In genomic region chr5:4577179-4577578, GRCm38 (mm10) we compare ENCODE assay signal across 31 mouse cellular contexts.
DNase-seq lines count a peak whose midpoint lies in the region; ATAC-seq and TF ChIP-seq lines count a peak whose summit lies in the region.
"Had no signal": no experiment of that assay in that cellular context is flagged by ENCODE, and none has a peak within 500 bp of the region (broad histone marks: within the 10 kb centered on the region; RNA-seq: fewer than 3 reads in every experiment).

No protein-coding gene starts in this region.

- intact Hi-C loops in heart, adult 2 months (cut with DNase I), result no loop called here

- 67% methylated on average over 6 of the region's 6 CpGs for whole genome bisulfite sequencing in heart, adult 2 months
- WGBS in forebrain, embryonic 14.5 days, result 87% methylated on average over 6 of the region's 6 CpGs
- WGBS in kidney, embryonic 15.5 days, result 92% methylated on average over 6 of the region's 6 CpGs

- no peak overlapping the region for H3K9ac ChIP-seq in heart, adult 2 months (ENCODE audit: low read depth, low read length)
- H3K9ac ChIP-seq in forebrain, embryonic 14.5 days (ENCODE audit: low read length), result no peak overlapping the region
- H3K9ac ChIP-seq in kidney, embryonic 15.5 days, result no peak overlapping the region
- H3K9ac ChIP-seq: embryonic facial prominence, embryonic 12.5 days; embryonic facial prominence, embryonic 15.5 days; forebrain, embryonic 13.5 days; forebrain, postnatal 0 days; heart, embryonic 12.5 days; heart, embryonic 15.5 days; hindbrain, embryonic 13.5 days had no signal

- H3K79me2 ChIP-seq in heart, adult 2 months (replicated peaks; ENCODE audit: control insufficient read depth, insufficient read depth, low read length), result no peaks in the 10 kb centered on the region
- no peaks in the 10 kb centered on the region for H3K79me2 ChIP-seq in myocyte (ENCODE audit: control insufficient read depth, insufficient read depth)

- no peak for TF ChIP-seq POLR2A in heart, adult 2 months (IDR thresholded peaks at IDR 0.05; ENCODE audit: insufficient read depth, low read depth, low read length)
- TF ChIP-seq POLR2A in myocyte (IDR thresholded peaks at IDR 0.05; ENCODE audit: insufficient read length, low read depth), result no peak

- H3ac ChIP-seq in myocyte (ENCODE audit: control insufficient read depth, insufficient read length), result no peak overlapping the region

- H3K4me1 ChIP-seq in heart, adult 2 months (ENCODE audit: control insufficient read depth, insufficient read depth, low read length), result no peaks in the 10 kb centered on the region
- H3K4me1 ChIP-seq in forebrain, embryonic 14.5 days (ENCODE audit: control insufficient read depth, insufficient read depth, low read length), result no peaks in the 10 kb centered on the region; the same call in 1 of the 2 replicates
- H3K4me1 ChIP-seq in kidney, embryonic 15.5 days, result no peaks in the 10 kb centered on the region
- H3K4me1 ChIP-seq: embryonic facial prominence, embryonic 12.5 days; embryonic facial prominence, embryonic 15.5 days; heart, embryonic 12.5 days; heart, embryonic 15.5 days; hindbrain, embryonic 10.5 days; hindbrain, embryonic 13.5 days had no signal

- H3K4me3 ChIP-seq in heart, adult 2 months, result no peak overlapping the region
- H3K4me3 ChIP-seq in myocyte, result no peak overlapping the region
- no peak overlapping the region for H3K4me3 ChIP-seq in forebrain, embryonic 14.5 days (ENCODE audit: low read depth, low read length)
- no peak overlapping the region for H3K4me3 ChIP-seq in kidney, embryonic 15.5 days (replicated peaks)
- H3K4me3 ChIP-seq: embryonic facial prominence, embryonic 12.5 days; embryonic facial prominence, embryonic 15.5 days; erythroblast, embryonic 14.5 days; forebrain, embryonic 10.5 days; forebrain, embryonic 13.5 days; heart, embryonic 12.5 days; heart, embryonic 15.5 days; hindbrain, embryonic 10.5 days; hindbrain, embryonic 13.5 days had no signal

- H3K4me2 ChIP-seq in myocyte (ENCODE audit: low read depth), result peak overlapping the region; percentile 15
- H3K4me2 ChIP-seq in forebrain, embryonic 14.5 days (ENCODE audit: low read length), result no peak overlapping the region
- H3K4me2 ChIP-seq in kidney, embryonic 15.5 days, result no peak overlapping the region
- H3K4me2 ChIP-seq: embryonic facial prominence, embryonic 12.5 days; embryonic facial prominence, embryonic 15.5 days; forebrain, embryonic 13.5 days; heart, embryonic 12.5 days; heart, embryonic 15.5 days; hindbrain, embryonic 13.5 days had no signal

- no peak overlapping the region for H3K27ac ChIP-seq in heart, adult 2 months
- no peak overlapping the region for H3K27ac ChIP-seq in forebrain, embryonic 14.5 days (ENCODE audit: low read depth, low read length)
- H3K27ac ChIP-seq in kidney, embryonic 15.5 days, result no peak overlapping the region
- H3K27ac ChIP-seq: embryonic facial prominence, embryonic 12.5 days; embryonic facial prominence, embryonic 15.5 days; forebrain, embryonic 10.5 days; forebrain, embryonic 13.5 days; heart, embryonic 15.5 days; hindbrain, embryonic 10.5 days; hindbrain, embryonic 13.5 days had no signal

- no peaks in the 10 kb centered on the region for H3K27me3 ChIP-seq in heart, adult 2 months (ENCODE audit: control insufficient read depth, insufficient read depth, low read length)
- no peaks in the 10 kb centered on the region for H3K27me3 ChIP-seq in myocyte (ENCODE audit: control insufficient read depth, insufficient read depth, insufficient read length)
- H3K27me3 ChIP-seq in forebrain, embryonic 14.5 days (replicated peaks; ENCODE audit: control insufficient read depth, insufficient read depth, low read length), result no peaks in the 10 kb centered on the region
- H3K27me3 ChIP-seq in kidney, embryonic 15.5 days, result no peaks in the 10 kb centered on the region
- H3K27me3 ChIP-seq: embryonic facial prominence, embryonic 12.5 days; embryonic facial prominence, embryonic 15.5 days; forebrain, embryonic 13.5 days; heart, embryonic 12.5 days; heart, embryonic 15.5 days; hindbrain, embryonic 13.5 days had no signal

- H3K9me3 ChIP-seq in forebrain, embryonic 14.5 days (replicated peaks; ENCODE audit: control insufficient read depth, low read length), result no peaks in the 10 kb centered on the region
- H3K9me3 ChIP-seq in kidney, embryonic 15.5 days (replicated peaks), result no peaks in the 10 kb centered on the region
- H3K9me3 ChIP-seq: embryonic facial prominence, embryonic 12.5 days; embryonic facial prominence, embryonic 15.5 days; forebrain, embryonic 10.5 days; forebrain, embryonic 13.5 days; heart, embryonic 12.5 days; heart, embryonic 15.5 days; hindbrain, embryonic 10.5 days; hindbrain, embryonic 13.5 days had no signal

- no peak for TF ChIP-seq EP300 in heart, adult 2 months (IDR thresholded peaks at IDR 0.05; ENCODE audit: insufficient read depth, low read depth, low read length)

- TF ChIP-seq CTCF in heart, adult 2 months (IDR thresholded peaks at IDR 0.05), result no peak

- H3K36me3 ChIP-seq in heart, adult 2 months (ENCODE audit: control insufficient read depth, insufficient read depth, low read length), result no peaks in the 10 kb centered on the region
- no peaks in the 10 kb centered on the region for H3K36me3 ChIP-seq in myocyte (ENCODE audit: control insufficient read depth, insufficient read depth)
- H3K36me3 ChIP-seq in forebrain, embryonic 14.5 days (ENCODE audit: control insufficient read depth, insufficient read depth, low read length), result no peaks in the 10 kb centered on the region
- no peaks in the 10 kb centered on the region for H3K36me3 ChIP-seq in kidney, embryonic 15.5 days
- H3K36me3 ChIP-seq: embryonic facial prominence, embryonic 12.5 days; embryonic facial prominence, embryonic 15.5 days; forebrain, embryonic 10.5 days; heart, embryonic 12.5 days; heart, embryonic 15.5 days; hindbrain, embryonic 10.5 days; hindbrain, embryonic 13.5 days had no signal

- no peak for ATAC-seq in forebrain, embryonic 14.5 days
- no peak for ATAC-seq in kidney, embryonic 15.5 days (replicated peaks; ENCODE audit: low FRiP score)
- ATAC-seq: CD4-positive, CD25-positive, alpha-beta regulatory T cell, adult 4 months; forebrain, embryonic 13.5 days; forebrain, postnatal 0 days; hindbrain, embryonic 16.5 days; intestine, embryonic 16.5 days; Patski had no signal

- peak; percentile 18 for DNase-seq in heart, adult 8-10 months (ENCODE audit: low spot score)
- DNase-seq in heart, adult 2 months, result no peak
- DNase-seq in adipocyte (ENCODE audit: low spot score), result peak; percentile 45
- DNase-seq in forebrain, embryonic 14.5 days (ENCODE audit: low spot score), result no peak
- DNase-seq in thymus, postnatal 0 days (ENCODE audit: low spot score), result no peak
- DNase-seq: adrenal gland, adult 2 months; adrenal gland, postnatal 14 days; cerebellum, adult 18-20 months; cerebellum, adult 9-10 months; cerebellum, postnatal 25 days; forebrain, postnatal 0 days; gastrocnemius, postnatal 10 days; gastrocnemius, postnatal 36 days; heart, postnatal 10 days; heart, postnatal 36 days; kidney, adult 18-20 months had no signal

TF ChIP-seq in myocyte, 11 proteins besides CTCF, POLR2A, EP300 and RAD21:
- TF ChIP-seq USF1 (IDR thresholded peaks at IDR 0.05; ENCODE audit: low read depth), result no peak
- TF ChIP-seq CEBPB (IDR thresholded peaks at IDR 0.05; ENCODE audit: insufficient read depth, poor library complexity, severe bottlenecking), result no peak
- no peak for TF ChIP-seq TCF12 (IDR thresholded peaks at IDR 0.05; ENCODE audit: insufficient read depth, poor library complexity, severe bottlenecking)
- TF ChIP-seq MAX (IDR thresholded peaks at IDR 0.05; ENCODE audit: low read depth), result no peak
- TF ChIP-seq TCF3 (IDR thresholded peaks at IDR 0.05; ENCODE audit: insufficient read length, low read depth), result no peak
- TF ChIP-seq E2F4 (IDR thresholded peaks at IDR 0.05; ENCODE audit: insufficient read depth), result no peak
- no peak for TF ChIP-seq MYOG (IDR thresholded peaks at IDR 0.05; ENCODE audit: control insufficient read depth in 1 of 3, insufficient read depth in 1 of 3, insufficient read length in 2 of 3, low read depth in 2 of 3)
- no peak for TF ChIP-seq REST (IDR thresholded peaks at IDR 0.05; ENCODE audit: insufficient read depth, insufficient read length)
- TF ChIP-seq MYOD1 (IDR thresholded peaks at IDR 0.05; ENCODE audit: control insufficient read depth in 1 of 3, insufficient read length in 2 of 3, low read depth in 2 of 3), result no peak
- no peak for TF ChIP-seq POLR2AphosphoS2 (IDR thresholded peaks at IDR 0.05; ENCODE audit: insufficient read length, low read depth)
- TF ChIP-seq SRF (IDR thresholded peaks at IDR 0.05; ENCODE audit: control insufficient read depth, insufficient read length, low read depth), result no peak
TF ChIP-seq in myocyte: peak in this region for 0.

Comparison
In these comparisons a context has a peak if more than half of its experiments do, and no peak if none do; other contexts are left out.
1. DNase-seq: peak in heart, adult 8-10 months (single experiment) and adipocyte (single experiment); none in heart, adult 2 months (0 of 2), forebrain, embryonic 14.5 days (single experiment) and thymus, postnatal 0 days (single experiment).